Mouse (Mus musculus) G1E (cell line): ENCODE measurements around the gene Cd244a.

ENCODE experiments used
- CTCF ChIP-seq: IDR thresholded peaks from 2 replicates; pipeline ENCODE4 v1.5.1; 2012; ENCODE audit warnings: low read depth, low read length, inconsistent platforms, mixed read lengths
- GATA1 ChIP-seq: IDR thresholded peaks from 2 replicates; pipeline ENCODE4 v1.6.1; 2012; ENCODE audit warnings: borderline replicate concordance, low read length, inconsistent platforms, mixed read lengths
- POLR2AphosphoS5 ChIP-seq: IDR thresholded peaks from 2 replicates; pipeline ENCODE4 v1.6.1; 2012; ENCODE audit warnings: low read depth, low read length, inconsistent platforms; ENCODE audit not compliant: insufficient replicate concordance
- TAL1 ChIP-seq: conservative IDR thresholded peaks from 2 replicates; pipeline ENCODE4 v1.6.1; 2012; ENCODE audit warnings: low read depth, low read length, inconsistent platforms, mixed read lengths

DNA sequence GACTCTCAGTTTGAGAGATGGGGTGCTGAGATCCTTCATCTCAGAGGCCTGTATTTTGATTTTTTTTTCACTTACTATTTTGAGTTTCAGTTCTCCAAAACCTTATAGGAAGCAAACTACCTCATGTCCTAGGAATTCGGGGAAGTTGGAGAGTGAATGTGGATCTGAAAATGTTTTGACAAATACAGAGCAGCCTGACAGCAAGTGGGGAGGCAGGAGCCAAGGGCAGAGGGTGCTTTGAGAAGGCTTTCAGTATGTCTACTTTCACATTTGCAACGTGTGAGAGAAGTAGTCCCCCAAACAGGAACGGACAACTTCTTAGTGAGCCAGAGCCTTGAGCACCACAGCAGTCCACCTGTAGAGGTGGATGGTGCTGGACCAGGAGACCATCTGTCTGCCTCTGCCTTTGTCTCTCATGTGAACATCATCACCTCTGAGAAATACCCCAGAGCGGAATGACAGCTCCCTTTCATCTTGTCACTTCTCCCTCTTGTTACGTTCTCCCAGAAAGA, 87.5 kb downstream of the Cd244a start:
- TF ChIP-seq TAL1 = no peak
- no peak for TF ChIP-seq GATA1
- TF ChIP-seq CTCF = no peak
- no peak for TF ChIP-seq POLR2AphosphoS5
